Mouse (Mus musculus) forebrain, embryonic 11.5 days (tissue): Measurements from ENCODE around the gene H2-Ob. TPM values are rescaled to one million over a fixed set of nuclear protein-coding genes. Genes with fewer than 3 reads are reported as not detected.

ENCODE experiments used
- ATAC-seq: fragments of 200-750 bp; cut with Nextera tagmentation; replicated peaks from 2 replicates; pipeline ENCODE4 v1.8.0; 2017; ENCODE audit warnings: moderate TSS enrichment; ENCODE audit not compliant: low FRiP score
- DNase-seq: peaks from one replicate; pipeline ENCODE4 v3.0.0-alpha.2; 2017; ENCODE audit warnings: low spot score
- H3K27ac ChIP-seq: fragments of 300-500 bp; sonication (generic); 2 replicates; pipeline ENCODE4 v1.5.1; 2014; ENCODE audit warnings: low read depth, low read length
- H3K27me3 ChIP-seq: fragments of 300-500 bp; sonication (generic); 2 replicates; pipeline ENCODE4 v1.6.1; 2014; ENCODE audit warnings: mild to moderate bottlenecking, low read length, mixed read lengths; ENCODE audit not compliant: control insufficient read depth, insufficient read depth
- H3K36me3 ChIP-seq: fragments of 300-500 bp; sonication (generic); 2 replicates; pipeline ENCODE4 v1.6.1; 2014; ENCODE audit warnings: mild to moderate bottlenecking, low read length, moderate library complexity, mixed read lengths; ENCODE audit not compliant: control insufficient read depth, insufficient read depth
- H3K4me1 ChIP-seq: fragments of 300-500 bp; sonication (generic); replicated peaks from 2 replicates; pipeline ENCODE4 v1.6.1; 2014; ENCODE audit warnings: low read length, mixed read lengths; ENCODE audit not compliant: control insufficient read depth, insufficient read depth
- H3K4me2 ChIP-seq: fragments of 300-500 bp; sonication (generic); 2 replicates; pipeline ENCODE4 v1.6.1; 2014; ENCODE audit warnings: low read depth, mild to moderate bottlenecking, low read length, moderate library complexity, mixed read lengths; ENCODE audit not compliant: severe bottlenecking
- H3K4me3 ChIP-seq: fragments of 300-500 bp; sonication (generic); 2 replicates; pipeline ENCODE4 v1.5.1; 2014; ENCODE audit warnings: low read depth, low read length
- H3K9ac ChIP-seq: fragments of 300-500 bp; sonication (generic); 2 replicates; pipeline ENCODE4 v1.6.1; 2014; ENCODE audit warnings: low read length
- H3K9me3 ChIP-seq: fragments of 300-500 bp; sonication (generic); 2 replicates; pipeline ENCODE4 v1.6.1; 2016; ENCODE audit warnings: low read length, mixed read lengths; ENCODE audit not compliant: control insufficient read depth
- WGBS: fragments of 180-500 bp; shearing (Covaris S2); extraction: QIAGEN DNeasy Blood & Tissue Kit; methylation state at CpG from one replicate; pipeline ENCODE4 v1.1.7; 2014; 5-methylcytosine and 5-hydroxymethylcytosine counted together
- polyA plus RNA-seq: library from polyadenylated mRNA; unstranded; fragments of >200 nt; fragmentation: Nextera tagmentation; extraction: Ambion mirVana; gene quantifications from 2 replicates; pipeline ENCODE4 v1.2.1, GENCODE M21; 2014

H2-Ob gene
- polyA plus RNA-seq, 1 experiment from 2014 or later: not detected

DNA sequence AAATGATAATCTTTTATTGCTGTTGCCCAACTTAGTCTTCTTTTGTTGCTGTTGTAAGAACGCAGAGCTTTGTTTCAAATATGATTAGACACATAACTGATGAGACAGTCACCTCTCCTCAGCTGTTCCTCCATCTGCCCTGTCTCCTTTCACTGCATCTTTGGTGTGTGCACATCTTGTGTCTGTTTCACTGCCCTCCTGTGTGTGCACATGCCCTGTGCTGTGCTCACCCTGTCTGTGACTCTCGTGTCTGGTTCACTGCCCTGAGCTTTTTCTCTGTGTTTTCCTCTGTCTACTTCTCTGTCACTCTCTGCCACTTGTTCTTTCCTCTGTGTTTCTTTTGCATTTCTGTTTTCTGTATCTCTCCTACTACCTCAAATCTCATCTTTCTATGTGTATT is 31.5 kb downstream of the H2-Ob start:
- H3K4me1 ChIP-seq: no peaks in the 10 kb centered on the region
- DNase-seq: no peak
- H3K4me3 ChIP-seq: no peak overlapping the region
- WGBS: 90% methylated on average over 2 of the region's 2 CpGs
- no peaks in the 10 kb centered on the region for H3K9me3 ChIP-seq
- no peak overlapping the region for H3K9ac ChIP-seq
- no peak overlapping the region for H3K4me2 ChIP-seq
- no peak for ATAC-seq
- H3K27me3 ChIP-seq: no peaks in the 10 kb centered on the region; the same call in 1 of the 2 replicates
- no peaks in the 10 kb centered on the region for H3K36me3 ChIP-seq
- no peak overlapping the region for H3K27ac ChIP-seq

DNA sequence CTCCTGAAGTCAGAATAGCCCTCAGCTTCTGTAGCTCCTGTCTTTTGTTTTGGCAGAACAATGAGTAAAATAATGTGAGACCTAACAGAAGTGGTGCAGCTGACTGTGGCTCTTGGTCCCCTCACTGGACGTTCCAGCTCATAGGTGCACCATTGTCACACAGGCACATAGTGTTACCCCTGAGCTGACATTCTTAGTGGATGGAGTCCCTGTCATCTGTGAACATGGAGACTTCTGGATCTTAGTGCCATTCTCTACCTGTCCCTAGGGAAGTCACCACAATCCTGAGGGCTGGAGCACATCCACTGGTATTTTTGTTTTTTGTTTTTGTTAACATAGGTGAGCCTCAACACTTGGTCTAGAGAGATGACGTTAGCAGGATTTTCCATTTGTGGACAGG is 32.2 kb downstream of the H2-Ob start:
- no peak overlapping the region for H3K27ac ChIP-seq
- no peak overlapping the region for H3K4me2 ChIP-seq
- H3K9ac ChIP-seq: no peak overlapping the region
- no peaks in the 10 kb centered on the region for H3K9me3 ChIP-seq
- no peaks in the 10 kb centered on the region for H3K27me3 ChIP-seq
- WGBS: 87% methylated on average over 2 of the region's 2 CpGs
- no peak overlapping the region for H3K4me3 ChIP-seq
- no peak for ATAC-seq
- H3K36me3 ChIP-seq: no peaks in the 10 kb centered on the region
- no peak for DNase-seq
- H3K4me1 ChIP-seq: no peaks in the 10 kb centered on the region

DNA sequence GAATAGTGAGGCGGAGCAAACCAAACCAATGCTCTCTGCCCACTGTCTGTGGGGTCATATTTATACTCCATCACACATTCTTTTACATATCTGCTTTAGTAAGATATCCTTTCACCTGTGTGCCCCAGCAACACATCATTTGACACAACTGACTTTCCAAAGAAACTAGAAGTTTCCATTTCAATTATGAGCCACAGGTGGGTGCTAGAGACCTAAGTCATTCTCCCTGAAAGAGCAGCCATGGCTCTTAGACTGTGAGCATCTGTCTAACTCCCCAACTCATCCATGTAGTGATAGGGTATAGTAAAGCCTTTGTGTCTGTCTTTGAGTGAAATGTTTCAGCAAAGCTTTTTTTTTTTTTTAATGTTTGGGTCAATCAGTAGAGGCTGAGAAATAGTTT is 33.4 kb downstream of the H2-Ob start:
- 94% methylated on average over 1 of the region's 1 CpGs for WGBS
- ATAC-seq: no peak
- DNase-seq: no peak

DNA sequence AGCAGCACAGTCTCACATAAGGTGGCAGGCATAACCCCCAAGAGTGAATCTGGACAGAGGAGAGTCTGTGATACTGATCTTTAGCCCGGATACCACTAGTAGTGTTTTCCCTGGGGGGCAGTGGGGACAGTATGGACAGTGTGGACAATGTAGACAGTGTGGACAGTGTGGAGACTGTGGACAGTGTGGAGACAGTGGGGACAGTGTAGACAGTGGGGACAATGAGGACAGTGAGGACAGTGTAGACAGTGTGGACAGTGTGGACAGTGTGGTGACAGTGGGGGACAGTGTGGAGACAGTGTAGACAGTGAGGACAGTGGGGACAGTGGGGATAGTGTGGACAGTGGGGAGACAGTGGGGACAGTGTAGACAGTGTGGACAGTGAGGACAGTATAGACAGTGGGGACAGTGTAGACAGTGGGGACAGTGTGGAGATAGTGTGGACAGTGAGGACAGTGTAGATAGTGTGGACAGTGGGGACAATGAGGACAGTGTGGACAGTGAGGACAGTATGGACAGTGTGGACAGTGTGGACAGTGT is 41.9 kb downstream of the H2-Ob start:
- H3K4me3 ChIP-seq: no peak overlapping the region
- DNase-seq (no peak), ATAC-seq (no peak)
- H3K36me3 ChIP-seq: no peaks in the 10 kb centered on the region
- H3K4me2 ChIP-seq: no peak overlapping the region
- 74% methylated on average over 1 of the region's 1 CpGs for WGBS
- no peaks in the 10 kb centered on the region for H3K9me3 ChIP-seq
- no peak overlapping the region for H3K9ac ChIP-seq
- no peaks in the 10 kb centered on the region for H3K4me1 ChIP-seq
- H3K27me3 ChIP-seq: no peaks in the 10 kb centered on the region
- no peak overlapping the region for H3K27ac ChIP-seq

More for the DNA sequence above, 33.4 kb downstream of the H2-Ob start:
- Histone ChIP-seq H3K4me1 (no peaks in the 10 kb centered on the region), H3K4me2 (no peak overlapping the region), H3K9me3 (no peaks in the 10 kb centered on the region), H3K9ac (no peak overlapping the region), H3K27me3 (no peaks in the 10 kb centered on the region), H3K27ac (no peak overlapping the region), H3K36me3 (no peaks in the 10 kb centered on the region), H3K4me3 (no peak overlapping the region)

GRCm38 (mm10) chr17:34281836-34282235 is 43.1 kb downstream of the H2-Ob start:
- Histone ChIP-seq H3K4me3 (no peak overlapping the region), H3K27me3 (no peaks in the 10 kb centered on the region), H3K4me1 (no peaks in the 10 kb centered on the region), H3K9ac (no peak overlapping the region), H3K36me3 (no peaks in the 10 kb centered on the region), H3K9me3 (no peaks in the 10 kb centered on the region), H3K4me2 (no peak overlapping the region), H3K27ac (no peak overlapping the region)
- ATAC-seq (no peak), DNase-seq (no peak)
- 87% methylated on average over 1 of the region's 1 CpGs for WGBS

GRCm38 (mm10) chr17:34285371-34285770 is 46.7 kb downstream of the H2-Ob start:
- DNase-seq (no peak), ATAC-seq (no peak)
- 75% methylated on average over 4 of the region's 4 CpGs for WGBS
- Histone ChIP-seq H3K4me1 (no peaks in the 10 kb centered on the region), H3K36me3 (no peaks in the 10 kb centered on the region), H3K27ac (no peak overlapping the region), H3K4me2 (no peak overlapping the region), H3K9me3 (no peaks in the 10 kb centered on the region), H3K4me3 (no peak overlapping the region), H3K27me3 (no peaks in the 10 kb centered on the region), H3K9ac (no peak overlapping the region)

DNA sequence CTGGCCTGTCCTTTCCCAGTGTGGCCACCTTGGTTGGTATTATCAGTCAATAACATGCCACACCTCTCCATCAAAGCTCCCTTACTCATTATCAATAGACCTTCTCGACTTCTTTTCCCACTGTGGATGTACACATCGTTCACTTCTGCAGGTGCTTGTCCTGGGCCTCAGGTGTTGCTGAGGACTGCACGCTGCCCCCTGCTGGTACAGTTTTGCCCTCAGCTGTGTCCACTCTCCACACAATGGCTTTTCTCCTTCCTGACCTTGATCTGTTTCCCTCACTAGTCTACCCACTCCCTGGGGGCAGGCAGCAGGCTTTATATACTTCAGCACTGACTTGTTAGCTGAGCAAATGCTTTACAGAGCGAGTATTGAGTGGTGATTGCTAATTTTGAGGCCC is 47.1 kb downstream of the H2-Ob start:
- ATAC-seq: no peak
- Histone ChIP-seq H3K36me3 (no peaks in the 10 kb centered on the region), H3K4me2 (no peak overlapping the region), H3K9me3 (no peaks in the 10 kb centered on the region), H3K9ac (no peak overlapping the region), H3K27me3 (no peaks in the 10 kb centered on the region), H3K27ac (no peak overlapping the region), H3K4me3 (no peak overlapping the region), H3K4me1 (no peaks in the 10 kb centered on the region)
- no peak for DNase-seq
- 47% methylated on average over 4 of the region's 4 CpGs for WGBS

DNA sequence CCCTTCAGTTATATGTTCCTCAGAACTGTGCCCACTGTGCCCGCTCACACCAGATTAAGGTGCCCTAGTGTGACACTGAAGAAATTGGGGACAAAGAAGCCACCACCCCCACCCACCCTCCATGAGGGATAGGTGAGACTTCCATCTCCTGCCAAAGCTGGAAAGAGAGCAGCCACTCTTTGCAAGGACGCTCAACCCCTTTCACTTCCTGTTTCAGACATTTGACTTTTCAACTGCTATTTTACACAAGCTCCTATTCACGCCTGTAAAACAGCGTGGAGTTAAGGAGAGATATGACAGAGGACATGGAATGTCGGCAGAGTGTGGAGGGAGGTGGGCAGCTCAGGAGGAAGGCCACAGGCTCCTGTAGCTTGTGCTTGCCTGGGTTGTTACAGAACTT is 47.8 kb downstream of the H2-Ob start:
- WGBS: 80% methylated on average over 5 of the region's 5 CpGs

DNA sequence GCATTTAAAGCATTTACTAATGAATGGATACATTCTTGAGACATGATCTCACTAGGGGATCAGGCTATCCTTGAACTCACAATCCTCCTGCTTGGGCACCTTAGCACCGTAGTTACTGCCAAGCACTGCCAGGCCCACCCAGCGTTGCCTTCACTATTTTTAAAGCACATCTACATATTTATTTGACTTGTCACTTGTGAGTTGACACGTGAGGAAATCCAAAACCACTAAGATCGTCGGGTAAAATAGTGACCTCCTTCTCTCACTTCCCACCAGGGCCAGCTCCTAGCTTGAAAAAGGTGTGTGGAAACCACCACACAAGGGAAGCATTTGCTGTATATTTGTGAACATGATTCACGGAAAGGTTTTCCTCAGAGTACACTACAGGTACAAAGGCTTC is 48.3 kb downstream of the H2-Ob start:
- DNase-seq (no peak), ATAC-seq (no peak)
- no peaks in the 10 kb centered on the region for H3K9me3 ChIP-seq
- no peaks in the 10 kb centered on the region for H3K27me3 ChIP-seq
- H3K4me1 ChIP-seq: no peaks in the 10 kb centered on the region
- no peak overlapping the region for H3K4me2 ChIP-seq
- WGBS: 73% methylated on average over 6 of the region's 6 CpGs
- H3K27ac ChIP-seq: no peak overlapping the region
- no peak overlapping the region for H3K9ac ChIP-seq
- no peaks in the 10 kb centered on the region for H3K36me3 ChIP-seq
- H3K4me3 ChIP-seq: no peak overlapping the region

More for the DNA sequence above, 47.8 kb downstream of the H2-Ob start:
- Histone ChIP-seq H3K9ac (no peak overlapping the region), H3K4me2 (no peak overlapping the region), H3K4me3 (no peak overlapping the region), H3K4me1 (no peaks in the 10 kb centered on the region), H3K27me3 (no peaks in the 10 kb centered on the region), H3K27ac (no peak overlapping the region), H3K36me3 (no peaks in the 10 kb centered on the region), H3K9me3 (no peaks in the 10 kb centered on the region)
- no peak for DNase-seq
- ATAC-seq: no peak
